Mouse (Mus musculus): ENCODE results near the gene Gm38393.

DNA sequence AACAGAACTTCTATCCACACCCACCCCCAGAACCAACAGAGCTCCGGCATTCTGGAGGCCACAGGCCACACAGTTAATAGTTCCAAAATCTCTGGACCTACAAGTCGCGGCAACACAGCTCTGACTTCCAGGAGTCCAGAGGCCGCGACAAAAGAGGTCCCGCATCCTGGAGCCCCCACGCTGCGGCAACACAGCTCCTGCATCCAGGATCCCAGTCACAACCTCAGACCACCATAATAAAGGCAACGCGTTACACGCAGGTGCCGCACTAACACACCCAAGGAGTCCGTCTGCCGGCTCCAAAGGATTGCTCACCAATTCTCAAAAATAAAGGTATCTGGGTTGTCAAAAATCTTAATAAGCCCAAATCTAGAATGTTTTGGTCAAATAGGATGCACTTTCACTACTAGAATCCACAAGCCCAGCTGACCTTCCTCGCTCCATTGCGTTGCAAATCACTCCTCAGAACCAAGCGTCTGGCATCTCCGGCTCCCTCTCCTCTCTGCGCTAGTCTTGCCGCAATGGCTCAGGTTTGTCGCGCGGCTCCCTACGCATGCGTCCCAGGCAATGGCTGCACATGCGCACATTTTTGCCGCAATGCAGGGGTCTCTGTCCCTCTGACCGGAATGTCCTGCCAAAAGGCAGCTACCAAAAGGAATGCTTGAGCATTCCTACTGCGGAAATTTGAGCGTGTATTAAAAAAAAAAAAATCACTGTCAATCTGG, at the start of gene Gm38393, which contains the start of gene Snurf:
- TF ChIP-seq CTCF (IDR thresholded peaks at IDR 0.05; ENCODE audit: borderline replicate concordance, insufficient read depth, low read depth, low read length) (no peak), POLR2A (IDR thresholded peaks at IDR 0.05; ENCODE audit: borderline replicate concordance, insufficient read depth, low read length) (peak; percentile 95)

All from cerebellum, adult 2 months (tissue).